Mouse (Mus musculus) layer of hippocampus, adult 18-20 months (tissue): Measurements from ENCODE around the gene Paics. TPM values are rescaled to one million over a fixed set of nuclear protein-coding genes. Genes with fewer than 3 reads are reported as not detected.

Source experiments
- DNase-seq, 2 experiments: peaks; one replicate each; pipeline ENCODE4 v3.0.0; 2022; ENCODE audit warnings: low spot score in 2 of 2
- total RNA-seq, 2 experiments: library from RNA; stranded (reverse); gene quantifications; 2 replicates each; pipeline ENCODE4 v1.2.3; 2021

Paics gene
- total RNA-seq, 2 experiments from 2014 or later = 89.6 to 91.3 TPM

DNA sequence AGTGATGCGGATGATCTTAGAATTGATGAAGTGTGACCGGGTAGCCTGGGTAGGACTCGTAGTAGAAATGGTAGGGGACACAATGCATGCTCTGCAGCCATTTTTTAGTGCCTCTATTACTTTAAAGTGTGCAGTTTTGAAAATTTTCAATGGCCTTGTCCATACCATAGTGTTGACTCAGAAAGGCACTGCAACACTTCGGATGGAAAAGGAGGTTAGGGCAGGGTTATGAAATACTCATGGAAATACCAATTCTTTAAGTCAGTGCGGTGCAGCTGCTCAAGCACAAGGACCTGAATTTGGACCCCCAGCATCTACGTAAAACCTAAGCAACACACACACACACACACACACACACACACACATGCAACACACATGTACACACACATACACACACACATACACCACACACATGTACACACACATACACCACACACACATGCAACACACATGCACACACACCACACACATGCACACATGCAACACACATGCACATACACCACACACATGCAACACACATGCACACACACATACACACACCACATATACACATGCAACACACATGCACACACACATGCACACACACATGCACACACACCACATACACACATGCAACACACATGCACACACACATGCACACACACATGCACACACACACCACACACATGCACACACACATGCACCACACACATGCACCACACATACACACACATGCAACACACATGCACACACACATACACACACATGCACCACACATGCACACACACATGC, 53.1 kb downstream of the Paics start, which contains the start of gene Arl9:
Arl9 (plus strand) TSS at position 5 of the 771 bp plus-strand sequence.
- DNase-seq = no peak

DNA sequence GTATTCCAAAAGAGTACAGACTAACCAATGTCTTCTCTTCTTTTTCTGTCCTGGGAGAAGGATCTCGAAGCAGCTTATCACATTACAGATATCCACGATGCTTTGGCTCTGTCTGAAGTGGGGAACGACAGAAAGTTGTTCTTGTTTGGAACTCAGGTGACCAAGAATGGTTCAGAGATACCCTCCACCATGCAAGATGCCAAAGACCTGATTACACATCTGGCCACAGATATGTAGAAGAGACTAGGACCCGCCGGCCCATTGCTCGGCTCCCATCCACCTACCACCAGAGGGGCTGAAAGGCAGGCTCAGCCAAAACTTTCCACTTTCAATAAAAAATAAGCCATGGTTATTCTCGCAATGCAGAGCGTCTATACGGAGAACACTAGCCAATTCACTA, 59.2 kb downstream of the Paics start:
- no peak for DNase-seq

DNA sequence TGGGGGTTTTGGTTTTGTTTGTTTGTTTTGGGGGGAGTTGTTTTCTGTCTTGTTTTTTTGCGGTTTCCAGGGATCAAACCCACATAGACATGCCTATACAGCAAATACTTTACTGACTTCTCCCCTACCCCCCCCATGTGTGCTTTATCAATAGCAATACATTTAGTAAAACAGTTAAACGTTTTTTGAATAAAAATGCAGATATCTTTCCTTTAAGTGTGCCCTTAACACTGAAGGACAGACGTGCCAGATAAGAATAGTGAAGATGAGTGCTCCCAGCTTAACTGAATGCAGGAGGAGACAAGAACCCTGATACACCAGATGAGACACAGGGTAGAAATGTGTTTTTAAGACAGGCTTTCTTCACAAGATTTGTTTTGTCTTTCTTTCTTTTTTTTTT, 60.0 kb downstream of the Paics start:
- no peak for DNase-seq

DNA sequence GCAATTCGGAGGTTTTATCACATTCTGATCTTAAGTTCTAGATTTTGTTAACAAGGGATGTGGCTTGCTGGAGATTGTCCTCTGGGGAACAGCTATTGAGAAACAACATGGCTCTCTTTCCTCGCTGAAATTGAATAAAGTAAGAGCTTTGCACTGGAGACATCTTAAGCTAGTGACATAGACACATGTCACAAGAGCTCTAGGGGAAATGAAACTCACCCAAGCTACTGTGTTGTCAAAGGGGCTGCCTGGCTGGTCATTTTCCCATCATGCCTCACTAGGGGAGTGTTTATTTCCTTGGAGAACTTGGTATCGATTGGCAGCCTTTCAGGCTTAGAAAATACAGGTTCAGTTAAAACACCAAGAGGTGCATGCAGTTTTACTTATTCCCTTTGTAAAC, 62.1 kb downstream of the Paics start:
- no peak for DNase-seq

DNA sequence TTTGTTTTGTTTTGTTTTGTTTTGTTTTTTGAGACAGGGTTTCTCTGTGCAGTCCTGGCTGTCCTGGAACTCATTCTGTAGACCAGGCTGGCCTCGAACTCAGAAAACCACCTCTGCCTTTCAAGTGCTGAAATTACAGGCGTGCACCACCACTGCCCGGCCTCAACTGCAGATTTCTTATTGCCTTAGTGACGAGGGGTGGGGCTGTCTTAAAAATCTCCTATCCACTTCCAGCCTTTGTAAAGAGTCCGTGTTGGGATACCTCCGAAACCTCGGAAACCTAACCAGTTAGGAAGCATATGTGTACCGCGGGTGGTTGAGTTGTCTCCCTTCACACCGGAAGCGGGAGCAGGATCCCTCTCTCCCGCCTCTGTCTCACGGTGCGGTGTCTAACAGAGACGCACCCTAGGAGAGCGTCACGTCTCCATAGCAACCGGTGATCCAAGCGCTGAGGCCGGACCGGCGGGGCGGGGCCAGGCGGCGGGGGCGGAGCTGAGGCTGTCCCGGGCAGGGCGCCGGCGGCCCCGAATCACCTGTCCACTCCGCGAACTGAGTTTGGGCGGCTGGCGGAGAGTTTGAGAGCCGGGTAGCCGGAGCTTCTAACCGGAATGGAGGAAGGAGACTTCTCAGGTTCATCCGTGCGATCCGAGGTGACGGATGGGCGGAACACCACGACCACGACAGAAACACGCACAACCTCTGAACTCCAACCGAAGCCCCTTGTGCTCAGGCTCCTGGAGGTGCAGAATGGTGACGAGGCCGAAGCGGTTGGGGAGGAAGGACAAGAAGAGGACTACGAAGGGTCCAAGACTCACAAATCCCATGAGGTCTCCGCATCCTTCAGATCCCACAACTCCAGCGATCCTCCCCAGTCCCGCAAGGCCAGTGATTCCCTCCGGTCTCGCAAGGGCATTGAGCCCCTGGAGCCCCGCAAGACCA, 64.7 kb downstream of the Paics start, which contains the start of gene Thegl:
Thegl (plus strand) TSS at position 480 of the 939 bp plus-strand sequence.
- DNase-seq = peak; percentile 66 to 78

Other genes starting within 250 kb of the Paics start
- 10 to 100 TPM; 19.3 to 23.2 TPM for gene Aasdh, start 45.8 kb upstream of the Paics start, total RNA-seq
- gene Ppat, start 271 bp downstream of the Paics start, total RNA-seq = 10 to 100 TPM; 16.2 to 17.8 TPM
- gene Srp72, start 23.4 kb downstream of the Paics start, total RNA-seq = 100 to 1,000 TPM in 1 of 2 experiments, 10 to 100 TPM in 1; 93.1 to 102 TPM
- gene Arl9, start 52.7 kb downstream of the Paics start, total RNA-seq = not detected
- gene Thegl, start 64.7 kb downstream of the Paics start, total RNA-seq = 1 to 10 TPM in 1 of 2 experiments, under 1 TPM in 1; 0.97 to 1.1 TPM
- gene Hopx, start 163.8 kb downstream of the Paics start, total RNA-seq = 10 to 100 TPM; 82.2 to 84.9 TPM